Mouse (Mus musculus): ENCODE results near the gene Myt1l. TPM values are rescaled to one million over a fixed set of nuclear protein-coding genes. Genes with fewer than 3 reads are reported as not detected.

The Myt1l gene
- total RNA-seq, 1 experiment from 2014 or later: not detected

GRCm38 (mm10) chr12:29971795-29972464, 443.7 kb downstream of the Myt1l start:
- no peak for ATAC-seq (ENCODE audit: extremely low read depth, insufficient number of reproducible peaks, low FRiP score, poor library complexity, severe bottlenecking)

- ATAC-seq (ENCODE audit: extremely low read depth, insufficient number of reproducible peaks, low FRiP score, poor library complexity, severe bottlenecking): no peak
These were observed 444.3 kb downstream of the Myt1l start for GRCm38 (mm10) chr12:29972533-29972932.
